Mouse (Mus musculus): Measurements from ENCODE around the gene Kctd13.

Kctd13 gene

DNA sequence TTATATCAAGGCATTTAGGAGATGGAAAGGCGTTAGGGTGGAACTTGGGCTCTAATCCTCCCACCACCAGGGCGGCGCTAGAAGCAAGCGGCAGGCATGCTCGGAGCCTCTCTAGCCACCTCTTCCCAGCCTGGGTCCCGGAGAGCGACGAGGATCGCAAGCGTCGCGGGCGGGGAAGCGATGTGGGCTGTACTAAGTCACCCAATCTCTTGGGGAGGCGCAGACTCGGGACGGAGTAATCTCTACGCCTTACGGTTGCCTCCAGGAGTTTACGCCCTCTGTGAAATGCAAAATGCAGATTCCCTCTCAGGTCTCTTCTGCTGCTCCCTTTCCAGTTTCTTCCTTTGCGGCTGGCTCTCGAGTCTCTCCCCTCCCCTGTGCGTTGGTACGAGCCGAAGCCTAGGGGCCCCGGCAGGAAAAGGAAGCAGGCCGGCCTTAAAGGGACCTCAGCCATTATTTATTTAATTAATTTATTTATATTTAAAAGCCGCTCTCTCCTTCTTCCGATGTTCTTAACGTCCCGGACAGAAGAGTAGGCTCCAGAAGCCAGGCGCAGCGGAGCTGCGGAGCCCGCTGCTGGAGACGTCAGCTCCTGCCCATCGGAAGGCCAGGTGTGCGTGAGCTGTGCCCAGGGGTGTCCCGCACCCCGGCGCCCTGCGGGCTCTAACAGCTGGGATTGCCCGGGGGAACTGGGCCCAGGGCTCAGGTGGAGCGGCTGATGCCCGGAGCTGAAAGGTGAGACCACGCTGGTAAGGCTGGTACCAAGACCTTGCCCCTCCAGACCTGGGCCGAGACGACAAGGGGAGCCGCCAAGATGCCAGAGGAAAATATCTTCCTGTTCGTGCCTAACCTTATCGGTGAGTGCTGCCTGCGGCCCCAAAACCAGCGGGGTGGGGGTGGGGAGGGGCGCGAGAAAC is 47.5 kb downstream of the Kctd13 start, which contains the start of gene Cdiptos:
Gene Cdiptos (minus strand): TSS at position 149 of the 917 bp plus-strand sequence.
- in situ Hi-C loops (cut with MboI; ENCODE audit: unreplicated experiment in 2 of 2) = loop anchor here in 1 of 2 experiments (5.0 kb wide), 1 partner anchor 36 kb away; the partner anchor contains the start of gene Mvp

DNA sequence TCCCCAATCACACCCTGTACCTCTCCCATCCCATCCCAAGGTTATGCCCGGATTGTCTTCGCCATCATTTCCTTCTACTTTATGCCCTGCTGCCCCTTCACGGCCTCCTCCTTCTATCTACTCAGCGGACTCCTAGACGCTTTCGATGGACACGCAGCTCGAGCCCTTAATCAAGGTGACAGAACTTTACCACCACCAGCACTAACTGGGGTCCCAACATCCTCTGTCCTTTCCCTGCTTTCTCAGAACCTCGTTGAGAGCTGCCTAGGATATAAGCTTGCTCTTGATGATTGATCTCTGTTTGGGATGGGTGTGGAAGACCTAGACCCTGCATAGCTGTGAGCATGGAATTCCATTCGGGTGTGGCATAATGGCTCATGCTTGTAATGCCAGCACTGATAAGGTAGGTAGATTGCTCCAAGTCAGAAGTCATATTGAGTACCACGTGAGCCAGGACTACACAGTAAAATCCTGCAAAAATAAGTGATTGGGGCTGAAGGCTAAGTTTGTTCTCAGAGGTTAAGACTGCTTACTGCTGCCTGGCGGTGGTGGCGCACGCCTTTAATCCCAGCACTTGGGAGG is 48.3 kb downstream of the Kctd13 start:
- in situ Hi-C loops (cut with MboI; ENCODE audit: unreplicated experiment in 2 of 2) = loop anchor here in 1 of 2 experiments (5.0 kb wide), 1 partner anchor 35 kb away; the partner anchor contains the start of gene Mvp

DNA sequence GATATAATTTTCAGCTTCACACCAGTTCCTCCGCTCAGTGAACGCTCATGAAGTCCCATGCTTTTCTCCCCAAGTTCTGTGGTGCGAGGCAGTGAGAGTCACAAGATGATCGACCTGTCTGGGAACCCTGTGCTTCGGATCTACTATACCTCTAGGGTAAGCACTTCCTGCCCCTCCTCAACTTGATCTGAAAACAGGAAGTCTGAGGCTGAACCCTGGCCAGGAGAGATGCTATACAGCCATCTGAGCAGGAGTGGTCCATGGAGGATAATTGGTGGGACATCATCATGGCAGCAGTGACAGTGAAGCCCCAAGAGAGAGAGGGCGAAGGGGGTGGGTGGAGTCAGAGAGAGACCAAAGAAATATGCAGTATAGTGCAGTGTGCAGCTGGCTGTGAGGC is 50.2 kb downstream of the Kctd13 start:
- in situ Hi-C loops (cut with MboI; ENCODE audit: unreplicated experiment in 2 of 2) = loop anchor here in 1 of 2 experiments (5.0 kb wide), 1 partner anchor 33 kb away; the partner anchor contains the start of gene Mvp

DNA sequence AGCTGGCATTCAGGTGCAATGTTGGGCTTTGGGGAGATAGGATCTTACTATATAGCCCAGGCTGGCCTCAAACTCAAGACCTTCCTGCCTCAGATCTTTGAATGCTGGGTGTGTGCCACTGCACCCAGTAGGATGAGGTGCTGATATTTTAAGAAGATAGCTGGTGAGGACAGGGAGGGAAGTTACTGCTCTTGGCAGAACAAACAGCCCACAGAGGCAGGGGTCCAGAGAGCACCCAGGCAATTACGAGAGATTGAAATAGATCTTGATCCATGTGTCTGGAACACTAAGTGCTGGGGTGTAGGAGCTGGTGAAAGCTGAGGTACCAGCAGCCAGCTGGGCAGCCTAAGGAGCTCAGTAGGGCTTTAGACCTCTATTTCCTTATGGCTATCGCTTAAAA is 52.9 kb downstream of the Kctd13 start:
- in situ Hi-C loops (cut with MboI; ENCODE audit: unreplicated experiment in 2 of 2) = no loop called here

DNA sequence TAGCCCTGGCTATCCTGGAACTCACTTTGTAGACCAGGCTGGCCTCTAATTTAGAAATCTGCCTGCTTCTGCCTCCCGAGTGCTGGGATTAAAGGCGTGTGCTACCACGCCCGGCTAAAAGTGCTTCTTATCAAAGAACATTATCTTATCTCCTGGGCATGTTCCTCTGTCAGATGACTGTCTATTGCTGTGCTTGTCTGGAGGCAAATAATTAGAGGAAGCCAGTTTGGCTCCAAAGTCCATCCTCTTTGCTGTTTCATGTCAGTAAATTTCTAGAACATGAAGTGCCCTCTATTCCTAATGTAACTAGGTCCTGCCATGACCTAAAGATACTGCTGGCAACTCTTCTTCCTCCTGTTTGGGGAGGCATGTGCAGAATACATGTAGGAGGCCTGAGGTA is 53.4 kb downstream of the Kctd13 start:
- in situ Hi-C loops (cut with MboI; ENCODE audit: unreplicated experiment in 2 of 2) = no loop called here

DNA sequence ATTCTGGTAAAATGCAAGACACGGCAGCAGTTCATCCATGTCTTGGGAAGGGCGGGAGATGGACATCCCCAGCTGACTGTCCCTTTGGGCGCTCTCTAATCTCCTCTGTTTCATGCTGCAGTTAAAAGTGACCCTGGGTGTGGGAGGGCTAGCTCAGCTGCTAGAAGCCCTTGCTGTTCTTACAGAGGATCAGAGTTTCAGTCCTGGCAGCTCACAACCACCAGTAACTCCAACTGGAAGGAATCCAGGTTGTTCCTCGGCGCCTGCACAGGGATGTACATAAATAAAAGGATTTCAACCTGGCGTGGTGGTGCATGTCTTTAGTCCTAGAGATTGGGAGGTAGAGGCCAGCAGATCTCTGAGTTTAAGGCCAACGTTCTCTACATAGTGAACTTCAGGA is 54.4 kb downstream of the Kctd13 start:
- in situ Hi-C loops (cut with MboI; ENCODE audit: unreplicated experiment in 2 of 2) = no loop called here

DNA sequence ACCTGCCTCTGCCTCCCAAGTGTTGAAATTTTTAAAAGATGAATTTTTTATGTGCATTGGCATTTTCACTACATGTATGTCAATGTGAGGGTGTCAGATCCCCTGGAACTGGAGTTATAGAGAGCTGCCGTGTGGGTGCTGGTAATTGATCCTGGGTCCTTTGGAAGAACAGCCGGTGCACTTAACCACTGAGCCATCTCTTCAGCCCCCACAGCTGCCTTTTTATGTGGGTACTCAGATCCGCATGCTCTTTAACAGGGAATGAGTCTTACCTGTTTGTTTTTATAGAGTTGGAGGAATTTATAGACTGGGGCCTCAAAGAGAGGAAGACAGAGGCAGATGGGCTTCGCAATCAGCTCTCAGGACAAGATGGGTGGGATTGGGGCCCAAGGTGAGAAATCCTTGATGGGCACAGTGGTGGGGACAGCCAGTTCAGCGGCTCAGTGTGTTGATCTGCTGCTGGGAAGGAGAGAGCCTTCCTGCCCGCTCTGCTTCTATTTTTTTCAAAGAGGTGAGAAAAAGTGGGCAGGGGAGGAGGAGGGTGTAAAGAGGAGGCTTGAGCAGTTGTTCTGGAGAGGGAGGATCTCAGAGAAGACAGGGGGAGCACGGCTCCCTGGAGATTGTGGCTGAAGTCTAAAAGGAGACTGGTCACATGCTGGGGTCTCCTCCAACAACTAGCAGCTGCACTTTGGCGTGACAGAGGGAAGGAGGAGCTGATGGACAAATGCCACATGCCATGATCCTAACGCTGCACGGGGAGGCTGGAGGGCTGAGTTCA is 56.2 kb downstream of the Kctd13 start:
- in situ Hi-C loops (cut with MboI; ENCODE audit: unreplicated experiment in 2 of 2) = no loop called here

DNA sequence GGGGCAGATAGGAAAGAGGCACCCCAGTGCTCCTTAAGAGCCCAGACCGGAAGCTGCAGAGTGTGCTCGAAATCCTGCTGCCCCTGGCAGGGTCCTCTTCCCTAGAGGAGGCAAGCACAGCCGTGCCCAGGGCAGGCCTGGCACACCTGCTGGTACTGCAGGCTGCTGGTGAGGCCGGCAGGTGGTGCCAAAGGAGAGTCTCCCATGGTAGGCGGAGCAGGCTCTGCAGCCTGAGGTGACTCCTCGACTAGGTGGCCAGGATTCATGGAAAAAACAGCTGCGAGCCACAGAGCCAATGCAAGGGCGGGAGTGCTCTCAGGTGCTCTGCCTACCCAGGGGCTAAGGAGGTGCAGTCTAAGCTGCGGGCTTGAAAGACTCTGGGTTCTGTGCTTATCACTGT is 57.6 kb downstream of the Kctd13 start:
- in situ Hi-C loops (cut with MboI; ENCODE audit: unreplicated experiment in 2 of 2) = no loop called here

DNA sequence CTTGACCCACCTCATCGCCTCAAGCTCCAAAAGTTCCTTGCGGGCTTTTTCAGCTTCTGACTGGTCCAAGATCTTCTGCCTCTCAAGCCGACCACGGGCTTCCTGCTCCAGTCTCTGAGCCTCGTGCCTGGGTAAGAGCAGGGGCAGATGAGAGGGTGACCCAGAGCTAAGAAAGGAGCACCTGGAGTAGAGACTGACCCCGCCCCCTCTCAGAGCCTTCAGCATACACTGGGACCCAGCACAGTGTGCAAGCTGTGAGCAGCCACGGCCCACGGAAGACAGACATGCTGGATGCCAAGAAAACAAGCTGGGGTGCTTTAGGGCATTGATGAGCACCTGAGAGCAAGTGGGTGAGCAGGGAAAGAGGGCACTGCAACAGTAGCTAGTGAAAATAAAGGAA is 60.1 kb downstream of the Kctd13 start:
- in situ Hi-C loops (cut with MboI; ENCODE audit: unreplicated experiment in 2 of 2) = no loop called here

Data from v-Abl transformed pro-B cells (cell line).